Mouse (Mus musculus) layer of hippocampus, adult 11-12 months (tissue): ENCODE measurements around the gene Themis2.
"Not testable (repeated sequence)": the region's sequence is repeated elsewhere in the genome, so short reads cannot be mapped to it uniquely, and the experiment has no call there.

Experiments
- DNase-seq: peaks from one replicate; pipeline ENCODE4 v3.0.0; 2022; ENCODE audit warnings: low spot score

The Themis2 gene

GRCm38 (mm10) chr4:132798666-132799065 lies 2.5 kb upstream of the Themis2 start:
- DNase-seq: not testable (repeated sequence)

GRCm38 (mm10) chr4:132798028-132798427 lies 1.8 kb upstream of the Themis2 start:
- DNase-seq: no peak

- no peak for DNase-seq
Measured at GRCm38 (mm10) chr4:132797461-132797860, 1.3 kb upstream of the Themis2 start.

- DNase-seq: no peak
Measured at GRCm38 (mm10) chr4:132795171-132795570, 1.0 kb downstream of the Themis2 start.

- no peak for DNase-seq
Measured at GRCm38 (mm10) chr4:132794760-132795159, 1.4 kb downstream of the Themis2 start.

- DNase-seq: no peak
Measured at GRCm38 (mm10) chr4:132794028-132794427, 2.2 kb downstream of the Themis2 start.

- DNase-seq: not testable (repeated sequence)
Measured at GRCm38 (mm10) chr4:132793322-132794004, 2.7 kb downstream of the Themis2 start.

GRCm38 (mm10) chr4:132789731-132790130 lies 6.5 kb downstream of the Themis2 start:
- DNase-seq: no peak

GRCm38 (mm10) chr4:132785228-132785627 lies 11.0 kb downstream of the Themis2 start:
- DNase-seq: no peak

- no peak for DNase-seq
Measured at GRCm38 (mm10) chr4:132783732-132784131, 12.5 kb downstream of the Themis2 start.

GRCm38 (mm10) chr4:132780288-132780687 lies 15.9 kb downstream of the Themis2 start:
- no peak for DNase-seq

- DNase-seq: no peak
Measured at GRCm38 (mm10) chr4:132778562-132779201, 17.5 kb downstream of the Themis2 start.

GRCm38 (mm10) chr4:132776764-132777163 lies 19.4 kb downstream of the Themis2 start:
- peak; percentile 85 for DNase-seq

- DNase-seq: no peak
Measured at GRCm38 (mm10) chr4:132774905-132775304, 21.3 kb downstream of the Themis2 start.

- no peak for DNase-seq
Measured at GRCm38 (mm10) chr4:132771776-132772175, 24.4 kb downstream of the Themis2 start.

- DNase-seq: peak; percentile 100
Measured at GRCm38 (mm10) chr4:132767914-132768876, 28.0 kb downstream of the Themis2 start, which contains the start of gene Rpa2. Gene Rpa2, plus strand, starts transcription at chr4:132768332.

GRCm38 (mm10) chr4:132763125-132763524 lies 33.1 kb downstream of the Themis2 start:
- not testable (repeated sequence) for DNase-seq

- no peak for DNase-seq
Measured at GRCm38 (mm10) chr4:132762602-132763001, 33.6 kb downstream of the Themis2 start.

- no peak for DNase-seq
Measured at GRCm38 (mm10) chr4:132760296-132760695, 35.9 kb downstream of the Themis2 start.

- DNase-seq: no peak
Measured at GRCm38 (mm10) chr4:132757633-132758351, 38.4 kb downstream of the Themis2 start.

GRCm38 (mm10) chr4:132756974-132757373 lies 39.2 kb downstream of the Themis2 start, which contains the start of gene Smpdl3b:
Gene Smpdl3b, minus strand, starts transcription at chr4:132757252.
- DNase-seq: peak; percentile 69

GRCm38 (mm10) chr4:132752992-132753391 lies 43.2 kb downstream of the Themis2 start:
- no peak for DNase-seq
